Mouse (Mus musculus) urinary bladder, adult 18-20 months (tissue): ENCODE measurements around the gene Gm813.
"Not testable (repeated sequence)": the region's sequence is repeated elsewhere in the genome, so short reads cannot be mapped to it uniquely, and the experiment has no call there.

Source experiments
- DNase-seq, 2 experiments: peaks; one replicate each; pipeline ENCODE4 v3.0.0; 2022; ENCODE audit warnings: low spot score in 2 of 2, mixed read lengths in 2 of 2

Gene Gm813

DNA sequence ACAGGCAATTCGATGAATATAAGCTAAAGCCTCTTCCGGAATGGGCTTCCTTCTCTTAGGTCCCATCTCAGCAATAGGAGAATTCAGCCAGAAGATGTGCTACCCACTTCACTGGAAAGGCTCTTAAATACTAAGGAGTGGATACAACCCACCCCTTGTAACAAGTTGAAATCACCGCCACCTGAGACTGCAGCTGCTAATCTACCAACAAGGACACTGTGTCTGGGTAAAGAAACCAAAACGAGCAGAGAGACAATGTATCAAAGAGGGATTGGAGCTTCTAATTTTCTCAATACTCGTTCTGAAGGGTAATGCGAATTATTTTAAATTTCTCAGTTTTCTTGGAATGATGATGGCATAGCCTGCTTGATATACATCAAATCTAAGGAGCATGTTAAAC lies at the start of gene Gm813:
Gm813 (minus strand) TSS at position 101 of the 400 bp plus-strand sequence.
- DNase-seq, result no peak

DNA sequence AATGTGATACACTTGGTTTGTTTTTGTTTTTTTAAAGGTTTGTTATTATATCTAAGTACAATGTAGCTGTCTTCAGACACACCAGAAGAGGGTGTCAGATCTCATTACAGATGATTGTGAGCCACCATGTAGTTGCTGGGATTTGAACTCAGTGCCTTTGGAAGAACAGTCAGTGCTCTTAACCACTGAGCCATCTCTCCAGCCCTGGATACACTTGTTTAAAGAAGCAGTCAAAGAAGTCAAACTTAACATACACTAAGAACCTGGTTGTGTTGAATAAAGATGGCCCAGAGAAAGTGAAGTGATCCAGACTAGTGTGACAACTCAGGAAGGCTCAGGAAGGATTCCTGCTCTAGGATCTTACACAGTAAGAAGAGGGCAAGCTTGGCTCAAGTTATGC lies 48.4 kb upstream of the Gm813 start:
- DNase-seq, result not testable (repeated sequence)

- DNase-seq, result no peak
Measured at GRCm38 (mm10) chr16:58663816-58664215, 47.0 kb upstream of the Gm813 start.

DNA sequence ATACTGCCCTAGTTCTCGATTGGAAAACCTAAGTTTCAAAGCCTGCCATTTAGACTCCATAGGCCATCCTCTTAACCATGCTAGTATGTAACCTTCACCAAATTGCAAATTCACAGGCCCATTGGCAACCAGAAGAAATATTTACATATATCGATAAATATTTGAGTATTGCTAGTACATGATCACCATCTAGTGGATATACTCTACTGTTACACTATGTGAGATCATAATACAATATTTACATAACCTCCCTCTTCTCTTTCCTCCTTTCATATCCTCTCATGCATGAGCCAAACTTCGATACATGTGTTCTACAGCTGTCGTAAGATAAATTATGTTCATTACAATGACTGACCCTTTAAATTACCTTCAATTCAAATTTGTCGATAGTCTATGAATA lies 46.2 kb upstream of the Gm813 start:
- DNase-seq, result no peak

GRCm38 (mm10) chr16:58662287-58662791 lies 45.6 kb upstream of the Gm813 start:
- no peak for DNase-seq

- no peak for DNase-seq
Measured at GRCm38 (mm10) chr16:58661826-58662225, 45.0 kb upstream of the Gm813 start.

GRCm38 (mm10) chr16:58658668-58659067 lies 41.9 kb upstream of the Gm813 start:
- no peak for DNase-seq

- no peak for DNase-seq
Measured at GRCm38 (mm10) chr16:58656526-58656925, 39.7 kb upstream of the Gm813 start.

DNA sequence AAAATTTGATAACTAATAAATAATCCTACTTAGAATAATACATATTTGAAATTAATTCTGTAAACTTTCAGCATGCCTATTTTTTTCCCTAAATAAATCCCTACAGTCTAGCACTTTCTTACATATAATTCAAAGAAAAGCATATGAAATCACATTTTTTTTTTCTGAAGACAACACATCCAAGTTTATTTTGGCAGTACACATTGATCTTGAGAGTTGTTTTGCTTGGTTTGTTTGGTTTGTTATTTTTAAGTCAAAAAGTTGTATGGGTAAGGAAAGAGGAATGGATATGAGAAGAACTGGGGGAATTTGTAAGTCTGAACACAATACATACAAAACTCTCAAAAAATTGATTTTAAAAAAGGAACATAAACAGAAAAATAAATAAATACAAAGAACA lies 39.0 kb upstream of the Gm813 start:
- no peak for DNase-seq

DNA sequence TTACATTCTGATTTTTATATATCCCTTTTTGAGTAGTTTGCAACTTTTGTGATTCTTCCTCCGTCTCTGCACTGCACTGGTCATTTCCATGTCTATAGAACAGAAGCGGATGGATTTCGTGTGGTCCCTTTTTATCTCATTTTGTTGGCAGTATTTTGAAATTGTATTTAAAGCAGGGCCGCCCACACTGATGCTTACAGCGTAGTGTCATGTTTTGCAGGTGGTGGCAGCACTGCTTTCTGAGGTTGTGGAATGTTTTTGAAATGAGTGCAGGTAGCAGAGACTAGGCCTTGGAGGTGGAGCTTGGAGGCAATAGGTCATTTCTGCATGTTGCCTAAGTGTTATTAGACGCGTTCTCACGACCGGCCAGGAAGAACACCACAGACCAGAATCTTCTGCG lies 33.2 kb upstream of the Gm813 start:
- DNase-seq, result no peak

DNA sequence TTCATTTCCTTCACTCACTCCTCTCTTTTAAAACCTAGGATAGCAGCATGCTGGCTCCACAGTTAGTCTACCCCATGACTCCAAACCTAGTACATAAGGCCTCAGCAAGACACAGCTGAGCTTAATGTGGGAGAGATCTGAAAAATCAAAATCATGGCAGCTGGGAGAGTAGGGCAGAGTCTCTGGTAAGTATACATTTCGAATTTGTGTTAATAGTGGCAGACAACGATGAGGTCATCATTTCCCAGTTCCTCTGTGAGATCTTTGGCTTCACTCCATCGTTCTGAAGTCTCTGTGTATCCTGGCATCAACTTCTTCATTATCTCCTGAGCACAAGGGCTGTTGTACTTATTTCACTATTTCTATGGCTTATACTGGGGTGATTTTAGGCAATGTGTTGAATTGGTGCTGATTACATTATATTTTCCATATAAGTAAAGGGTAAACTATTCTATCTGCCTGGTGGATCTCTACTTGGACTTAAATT lies 22.0 kb upstream of the Gm813 start, which contains the start of gene E330017A01Rik:
E330017A01Rik (minus strand) TSS at position 51 of the 487 bp plus-strand sequence.
- no peak for DNase-seq

GRCm38 (mm10) chr16:58638016-58638415 lies 21.2 kb upstream of the Gm813 start:
- DNase-seq, result no peak

DNA sequence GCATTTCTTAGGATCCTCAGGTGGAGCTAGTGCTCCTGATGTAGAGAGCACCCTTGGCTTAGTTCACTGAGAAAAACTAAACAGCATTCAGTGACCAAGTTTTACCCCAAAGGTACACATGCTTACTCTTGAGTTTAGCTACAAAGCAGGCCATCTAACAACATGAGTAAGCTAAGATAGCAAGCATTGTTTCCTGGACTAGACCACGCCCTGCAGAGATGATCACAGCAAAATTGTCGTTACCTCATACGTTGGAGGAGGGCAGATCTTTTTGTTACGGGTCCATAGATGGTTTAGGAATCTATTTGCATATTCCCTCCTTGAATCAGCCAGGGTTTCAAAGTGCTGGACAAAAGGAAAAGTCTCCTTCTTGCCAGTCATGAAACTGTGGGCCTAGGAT lies 20.7 kb upstream of the Gm813 start:
- DNase-seq, result no peak

- DNase-seq, result no peak
Measured at GRCm38 (mm10) chr16:58635866-58636265, 19.1 kb upstream of the Gm813 start.

DNA sequence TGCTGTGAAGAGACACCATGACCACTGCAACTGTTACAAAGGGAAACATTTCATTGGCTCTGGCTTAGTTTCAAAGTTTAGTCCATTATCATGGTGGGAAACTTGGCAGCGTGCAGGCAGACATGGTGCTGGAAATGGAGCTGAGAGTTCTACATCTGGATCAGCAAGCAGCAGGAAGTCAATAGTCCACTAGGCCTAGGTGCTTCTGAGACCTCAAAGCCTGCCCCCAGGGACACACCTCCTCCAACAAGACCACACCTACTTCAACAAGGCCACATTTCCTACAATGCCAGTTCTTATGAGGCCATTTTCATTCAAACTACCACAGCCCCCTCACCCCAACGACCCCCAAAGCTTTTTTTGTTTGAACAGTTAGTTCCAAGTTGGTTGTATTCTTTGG lies 13.0 kb upstream of the Gm813 start:
- no peak for DNase-seq

DNA sequence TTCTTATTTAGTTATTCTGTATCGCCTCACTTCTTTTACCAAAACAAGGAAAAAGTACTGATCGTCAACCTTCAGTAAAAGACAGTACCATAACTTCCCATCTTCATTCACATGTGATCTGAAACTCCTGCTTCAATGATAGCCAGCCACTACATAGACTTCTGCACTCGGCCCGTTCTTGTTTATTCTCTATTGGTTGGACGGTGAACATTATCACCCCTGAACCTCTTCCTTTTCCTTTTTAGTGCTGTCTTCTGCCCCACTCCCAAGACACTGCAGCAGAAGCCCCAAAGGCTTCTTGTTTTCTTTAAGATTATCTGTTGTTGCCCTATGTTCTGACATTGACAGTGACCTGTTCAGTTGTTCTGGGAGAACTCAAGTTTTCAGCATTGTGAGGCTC lies 12.2 kb upstream of the Gm813 start:
- no peak for DNase-seq

DNA sequence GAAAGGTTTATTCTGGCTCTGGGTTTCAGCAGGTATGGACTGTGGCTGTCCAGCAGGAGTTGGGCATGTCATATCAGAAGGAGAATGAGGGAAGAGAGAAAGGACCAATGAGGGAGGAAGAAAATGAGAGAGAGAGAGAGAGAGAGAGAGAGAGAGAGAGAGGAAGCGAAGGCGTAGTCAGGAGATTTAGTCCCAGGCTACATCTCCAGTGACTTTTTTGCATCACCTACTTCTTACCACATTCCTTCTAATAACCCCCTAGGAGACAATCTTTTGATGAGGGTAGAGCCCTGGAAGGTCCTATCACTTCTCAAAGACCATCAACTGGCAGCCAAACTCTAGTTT lies 11.5 kb upstream of the Gm813 start:
- no peak for DNase-seq

DNA sequence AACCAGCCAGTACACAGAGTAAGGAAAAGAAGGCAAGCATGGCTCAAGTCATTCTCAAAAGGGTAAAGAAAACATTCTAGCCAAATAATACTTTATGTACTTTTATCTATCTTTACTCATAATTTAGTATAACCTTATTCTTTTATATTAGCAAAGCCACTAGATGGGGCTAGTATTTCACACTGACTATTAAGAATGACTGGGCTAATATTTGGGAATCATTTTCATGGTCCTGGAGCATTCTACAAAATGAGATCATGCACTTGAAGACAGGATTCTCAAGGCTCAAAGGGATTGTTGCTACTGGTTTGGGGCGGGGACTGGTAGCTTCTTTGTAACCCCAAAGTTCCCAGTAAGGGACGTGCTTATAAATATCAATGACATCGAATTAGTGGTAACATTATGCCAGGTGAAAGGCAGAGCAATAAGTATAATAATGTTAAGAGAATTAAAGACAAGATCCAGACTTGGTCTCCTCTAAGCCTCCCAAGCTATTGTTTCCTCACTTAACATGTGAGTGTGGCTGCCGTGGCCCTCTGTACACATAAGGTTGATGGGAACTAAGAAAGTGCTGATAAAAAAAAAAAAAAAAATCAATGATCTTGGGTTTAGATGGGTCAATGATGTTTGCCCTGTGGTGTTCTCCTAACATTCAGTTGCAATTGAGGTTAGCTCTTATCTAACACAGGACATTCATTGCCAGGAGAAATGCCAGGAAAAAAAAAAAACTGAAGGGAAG lies 11.0 kb upstream of the Gm813 start:
- no peak for DNase-seq

GRCm38 (mm10) chr16:58623944-58624343 lies 7.2 kb upstream of the Gm813 start:
- DNase-seq, result peak in 1 of 2 experiments; percentile 5

- no peak for DNase-seq
Measured at GRCm38 (mm10) chr16:58623114-58623513, 6.3 kb upstream of the Gm813 start.

GRCm38 (mm10) chr16:58622377-58622776 lies 5.6 kb upstream of the Gm813 start:
- DNase-seq, result no peak

GRCm38 (mm10) chr16:58617346-58617745 lies 568 bp upstream of the Gm813 start:
- DNase-seq, result no peak

DNA sequence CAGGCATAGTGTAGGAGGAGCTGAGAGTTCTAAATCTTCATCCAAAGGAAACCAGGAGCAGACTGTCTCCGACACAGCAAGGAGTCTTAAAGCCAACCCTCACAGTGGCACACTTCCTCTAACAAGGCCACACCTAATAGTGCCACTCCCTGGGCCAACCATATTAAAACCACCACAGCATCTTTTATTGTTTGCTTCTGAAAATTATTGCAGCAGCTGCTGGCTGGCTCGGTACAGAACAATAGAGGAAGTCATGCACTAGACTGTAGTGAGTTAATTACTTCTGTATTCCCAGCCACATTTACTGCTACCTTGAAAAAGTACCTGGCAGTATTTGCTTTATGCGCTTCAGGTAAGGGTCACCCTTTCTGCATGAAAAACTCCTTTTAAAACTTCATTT lies 3.8 kb downstream of the Gm813 start:
- no peak for DNase-seq

DNA sequence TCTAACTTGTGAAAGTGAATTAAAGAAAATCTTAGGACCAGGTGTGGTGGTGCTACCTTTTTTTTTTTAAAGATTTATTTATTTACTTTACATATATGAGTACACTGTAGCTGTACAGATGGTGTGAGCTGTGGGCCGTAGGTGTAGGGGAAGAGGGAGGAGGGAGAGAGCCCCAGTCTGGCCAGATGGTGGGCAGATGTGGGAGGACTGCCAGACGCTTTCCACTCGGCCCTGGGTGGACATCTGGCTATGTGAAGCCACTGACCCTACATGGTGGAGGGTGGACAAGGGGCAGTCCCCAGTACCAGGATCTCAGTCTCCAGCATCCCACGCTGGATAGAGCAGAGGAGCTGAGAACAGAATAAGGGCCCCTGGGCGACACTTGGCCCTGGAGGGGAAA lies 9.7 kb downstream of the Gm813 start:
- no peak for DNase-seq
